Mouse (Mus musculus) urinary bladder, postnatal 10 days (tissue): Measurements from ENCODE around the gene Vamp8.

ENCODE experiments used
- DNase-seq: peaks from one replicate; pipeline ENCODE4 v3.0.0; 2022; ENCODE audit warnings: low spot score

Gene Vamp8

GRCm38 (mm10) chr6:72401875-72402274, 11.4 kb upstream of the Vamp8 start:
- no peak for DNase-seq

GRCm38 (mm10) chr6:72399967-72400366, 9.5 kb upstream of the Vamp8 start:
- no peak for DNase-seq

GRCm38 (mm10) chr6:72396837-72397251, 6.3 kb upstream of the Vamp8 start:
- no peak for DNase-seq

- no peak for DNase-seq
Observed at GRCm38 (mm10) chr6:72392341-72392740, 1.8 kb upstream of the Vamp8 start.

GRCm38 (mm10) chr6:72390795-72391521, 455 bp upstream of the Vamp8 start:
- no peak for DNase-seq

- DNase-seq = no peak
Observed at GRCm38 (mm10) chr6:72389471-72389940, 997 bp downstream of the Vamp8 start.

GRCm38 (mm10) chr6:72388791-72389329, 1.6 kb downstream of the Vamp8 start:
- DNase-seq = no peak

- no peak for DNase-seq
Observed at GRCm38 (mm10) chr6:72388266-72388665, 2.2 kb downstream of the Vamp8 start.

GRCm38 (mm10) chr6:72387816-72388215, 2.7 kb downstream of the Vamp8 start:
- no peak for DNase-seq

GRCm38 (mm10) chr6:72386561-72386960, 3.9 kb downstream of the Vamp8 start:
- no peak for DNase-seq

GRCm38 (mm10) chr6:72385258-72385657, 5.2 kb downstream of the Vamp8 start:
- DNase-seq = no peak

- no peak for DNase-seq
Observed at GRCm38 (mm10) chr6:72383952-72384351, 6.6 kb downstream of the Vamp8 start.

- DNase-seq = no peak
Observed at GRCm38 (mm10) chr6:72383142-72383820, 7.2 kb downstream of the Vamp8 start.

GRCm38 (mm10) chr6:72382494-72382893, 8.0 kb downstream of the Vamp8 start:
- no peak for DNase-seq

- DNase-seq = no peak
Observed at GRCm38 (mm10) chr6:72380131-72380770, 10.3 kb downstream of the Vamp8 start, which contains the start of gene Vamp5. Gene Vamp5, minus strand, starts transcription at chr6:72380468.

- no peak for DNase-seq
Observed at GRCm38 (mm10) chr6:72379377-72380130, 10.9 kb downstream of the Vamp8 start.

GRCm38 (mm10) chr6:72378510-72379234, 11.8 kb downstream of the Vamp8 start:
- no peak for DNase-seq

- no peak for DNase-seq
Observed at GRCm38 (mm10) chr6:72374820-72375563, 15.5 kb downstream of the Vamp8 start.

- DNase-seq = no peak
Observed at GRCm38 (mm10) chr6:72374206-72374605, 16.3 kb downstream of the Vamp8 start.

GRCm38 (mm10) chr6:72373184-72373583, 17.3 kb downstream of the Vamp8 start:
- DNase-seq = no peak
